Mouse (Mus musculus): ENCODE measurements around the gene Timd2.
"Not testable (repeated sequence)": the region's sequence is repeated elsewhere in the genome, so short reads cannot be mapped to it uniquely, and the experiment has no call there.

Timd2 gene

DNA sequence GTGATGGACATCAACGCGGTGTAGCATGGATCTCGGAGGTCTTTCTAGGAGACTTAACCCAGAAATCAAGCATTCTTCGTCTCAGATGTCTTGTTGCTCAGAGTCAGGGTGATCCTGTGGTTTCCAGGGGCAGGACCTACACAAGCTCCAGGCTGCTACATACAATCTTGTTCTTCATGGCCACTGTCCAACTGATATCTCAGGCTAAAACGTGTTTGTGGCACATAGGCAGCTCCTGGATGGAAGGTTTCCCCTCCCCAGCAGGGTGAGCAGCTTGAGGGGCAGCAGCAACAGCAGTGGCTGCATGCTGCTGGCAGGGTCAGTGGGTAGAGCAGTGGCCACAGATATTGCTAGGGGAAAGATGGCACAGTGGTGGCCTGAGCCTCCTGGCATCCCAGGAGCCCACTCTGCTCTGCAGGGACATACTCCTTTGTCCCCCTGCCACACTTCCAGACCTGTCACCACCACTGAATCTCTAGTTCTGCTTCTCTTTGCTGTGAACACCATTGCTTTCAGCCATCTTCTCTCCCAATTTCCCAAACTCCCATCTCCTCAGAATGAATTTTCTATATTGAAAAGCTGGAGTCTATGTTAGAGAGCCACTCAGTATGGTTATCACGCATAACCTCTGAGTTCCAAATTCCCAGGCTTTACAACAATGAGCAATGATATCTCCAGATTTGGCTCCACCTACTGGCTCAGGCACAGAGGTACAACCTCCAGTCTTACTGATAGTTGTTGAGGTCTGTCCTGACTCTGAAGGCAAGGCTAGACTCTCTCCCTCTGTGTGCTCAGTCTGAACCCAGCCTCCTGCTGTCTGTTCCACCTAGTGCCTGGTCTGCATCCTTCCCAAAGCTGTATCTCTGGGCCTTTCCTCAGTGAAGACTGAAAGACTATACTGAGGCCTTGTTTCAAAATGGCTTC is 41.0 kb downstream of the Timd2 start:
- peak; percentile 71 for DNase-seq (ENCODE audit: low read depth, low spot score)

DNA sequence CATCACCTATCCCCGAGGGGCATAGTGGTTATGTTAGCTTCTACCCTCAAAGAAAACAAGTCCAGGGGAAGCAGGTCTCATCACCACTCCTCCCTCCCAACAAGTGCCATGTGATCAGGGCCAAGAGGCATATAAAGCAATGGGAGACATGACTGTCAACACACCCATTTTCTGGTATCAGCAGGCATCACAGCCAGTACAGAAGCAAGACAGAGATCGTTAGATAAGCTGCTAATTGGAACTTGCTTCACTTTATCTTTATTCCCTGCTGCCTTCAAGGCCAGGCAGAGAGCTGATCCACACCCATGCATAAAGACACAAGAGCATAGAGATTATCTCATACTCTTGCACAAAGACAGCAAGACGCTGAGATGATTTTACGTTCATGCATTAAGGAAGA is 43.6 kb downstream of the Timd2 start:
- DNase-seq (ENCODE audit: low read depth, low spot score): no peak

DNA sequence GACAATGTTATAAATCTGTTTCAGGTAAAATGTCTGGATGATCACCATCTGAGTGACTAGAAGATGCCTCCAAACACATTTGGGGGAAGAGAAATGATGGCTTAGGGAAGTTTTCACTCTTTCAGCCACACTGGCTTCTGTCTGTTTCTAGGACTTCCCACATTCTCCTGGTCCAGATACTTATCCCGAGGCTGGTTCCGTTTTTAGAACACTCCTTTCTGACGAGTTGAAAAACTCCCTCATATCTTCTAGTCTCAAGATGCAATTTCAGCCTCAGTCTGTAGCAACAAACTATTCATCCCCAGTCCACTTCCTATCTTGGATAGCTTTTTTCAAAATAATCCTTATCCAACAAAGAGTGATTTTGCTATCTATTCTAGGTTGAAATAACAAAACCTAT is 54.4 kb downstream of the Timd2 start:
- no peak for DNase-seq (ENCODE audit: low read depth, low spot score)

DNA sequence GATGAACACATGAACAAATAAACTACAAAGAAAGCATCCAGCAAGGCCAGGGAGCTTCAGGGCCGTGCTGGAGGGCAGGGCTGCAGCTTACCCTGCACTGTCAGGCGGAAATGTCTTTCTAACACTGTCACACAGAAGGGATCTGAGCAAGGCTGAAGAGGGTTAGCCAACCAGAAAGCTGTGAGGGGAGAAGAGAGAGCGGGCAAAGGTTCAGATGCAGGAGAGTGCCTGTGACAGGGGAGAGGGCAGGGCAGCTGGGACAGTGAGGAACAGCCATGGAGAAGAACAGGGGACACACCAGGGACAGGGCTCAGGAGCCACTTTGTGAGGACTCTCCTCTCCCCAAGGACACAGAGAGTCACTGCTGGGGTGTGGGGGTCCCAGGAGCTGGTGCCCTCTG is 57.2 kb downstream of the Timd2 start:
- DNase-seq (ENCODE audit: low read depth, low spot score): not testable (repeated sequence)

DNA sequence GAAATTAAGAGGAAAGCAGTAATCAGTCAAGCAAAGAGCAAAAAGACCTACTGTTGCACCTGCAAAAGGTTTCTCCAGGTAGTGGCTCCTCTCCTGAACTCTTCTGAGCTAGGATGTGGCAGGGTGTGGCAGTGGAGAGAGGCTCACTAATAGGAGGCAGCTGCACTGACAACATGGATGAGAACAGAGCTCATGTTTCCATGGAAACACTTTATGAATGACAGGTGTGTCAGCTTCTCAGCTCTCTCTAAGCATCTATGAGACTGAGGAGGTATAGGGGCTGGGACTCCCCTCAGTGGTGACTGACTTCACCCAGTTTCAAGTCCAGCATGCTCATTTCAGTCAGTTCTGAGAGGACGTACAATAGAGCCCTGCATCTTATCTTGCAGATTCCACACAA is 62.0 kb downstream of the Timd2 start:
- no peak for DNase-seq (ENCODE audit: low read depth, low spot score)

DNA sequence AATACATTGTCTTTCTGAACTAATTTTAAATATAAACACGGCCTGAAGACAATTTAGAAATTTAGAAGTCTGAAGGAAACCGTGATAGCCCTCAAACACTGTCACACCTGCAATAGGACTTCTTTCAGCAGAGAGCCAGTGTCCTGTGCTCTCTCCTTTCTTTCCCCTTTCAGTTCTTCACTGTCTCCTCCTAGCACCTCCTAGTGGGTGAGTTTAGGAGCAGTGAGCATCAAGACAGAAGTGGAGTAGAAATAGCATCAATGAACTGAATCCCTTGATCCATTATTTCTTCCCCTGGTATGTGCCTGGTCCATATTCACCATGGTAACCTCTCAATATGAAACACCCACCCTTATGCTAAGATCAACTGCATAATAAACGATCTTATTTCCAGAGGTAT is 70.3 kb downstream of the Timd2 start:
- peak; percentile 42 for DNase-seq (ENCODE audit: low read depth, low spot score)

DNA sequence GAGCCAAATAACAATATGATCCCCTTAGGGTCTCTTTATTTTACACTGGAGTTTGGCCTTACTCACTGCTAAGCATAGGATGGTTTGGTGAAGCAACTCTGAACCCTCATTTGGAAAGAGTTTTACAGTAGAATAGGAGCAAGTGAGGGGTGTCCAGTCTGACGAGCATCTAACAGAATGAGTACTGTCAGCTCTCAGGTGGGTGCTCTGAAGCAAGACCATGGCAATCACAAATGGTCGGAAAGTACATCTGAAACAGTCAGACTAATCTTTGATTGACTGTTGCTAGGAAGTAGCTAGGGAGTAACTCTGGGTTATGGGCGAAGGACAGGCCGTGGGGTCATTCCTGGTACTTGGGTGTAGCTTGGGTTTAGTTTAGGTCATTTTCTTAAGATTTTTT is 71.3 kb downstream of the Timd2 start:
- DNase-seq (ENCODE audit: low read depth, low spot score): not testable (repeated sequence)

DNA sequence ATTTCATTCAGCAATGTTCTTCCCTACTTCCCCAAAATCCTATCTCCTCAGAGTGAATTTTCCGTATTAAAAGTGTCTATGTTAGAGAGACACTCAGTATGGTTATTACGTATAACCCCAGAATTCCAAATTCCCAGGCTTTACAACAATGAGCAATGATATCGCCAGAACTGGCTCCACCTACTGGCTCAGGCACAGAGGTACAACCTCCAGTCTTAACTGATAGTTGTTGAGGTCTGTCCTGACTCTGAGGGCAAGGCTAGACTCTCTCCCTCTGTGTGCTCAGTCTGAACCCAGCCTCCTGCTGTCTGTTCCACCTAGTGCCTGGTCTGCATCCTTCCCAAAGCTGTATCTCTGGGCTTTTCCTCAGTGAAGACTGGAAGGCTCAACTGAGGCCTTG is 75.2 kb downstream of the Timd2 start:
- DNase-seq (ENCODE audit: low read depth, low spot score): peak; percentile 55

DNA sequence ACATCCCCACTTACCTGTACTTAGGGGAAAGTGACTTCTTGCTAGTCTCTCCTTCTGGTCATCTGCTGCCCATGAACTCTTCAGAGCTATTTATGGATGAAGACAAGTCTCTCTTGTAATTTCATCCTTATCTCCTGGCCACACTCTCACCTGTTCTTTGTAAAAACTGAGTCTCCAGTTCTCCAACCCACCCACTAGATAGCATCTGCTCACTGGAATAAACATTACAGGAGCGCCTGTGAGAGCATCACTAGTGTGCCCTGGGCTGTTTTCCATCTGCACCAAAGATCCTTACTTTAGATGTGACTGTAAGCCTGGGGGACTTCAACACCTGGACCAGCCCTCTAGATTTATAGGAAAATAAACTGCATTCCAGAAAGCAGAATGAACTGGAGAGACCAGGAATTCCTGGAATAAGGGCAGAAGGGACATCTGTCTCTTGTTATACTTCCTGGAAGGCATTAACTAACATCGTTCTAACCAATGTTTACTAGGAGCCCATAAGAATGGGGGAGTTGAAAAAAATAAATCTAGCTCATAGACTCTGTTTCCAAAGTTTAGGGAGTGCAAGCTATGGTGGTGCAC is 77.6 kb downstream of the Timd2 start, which contains the start of gene Dppa1:
Dppa1 (minus strand) TSS at position 51 of the 585 bp plus-strand sequence.
- no peak for DNase-seq (ENCODE audit: low read depth, low spot score)

DNA sequence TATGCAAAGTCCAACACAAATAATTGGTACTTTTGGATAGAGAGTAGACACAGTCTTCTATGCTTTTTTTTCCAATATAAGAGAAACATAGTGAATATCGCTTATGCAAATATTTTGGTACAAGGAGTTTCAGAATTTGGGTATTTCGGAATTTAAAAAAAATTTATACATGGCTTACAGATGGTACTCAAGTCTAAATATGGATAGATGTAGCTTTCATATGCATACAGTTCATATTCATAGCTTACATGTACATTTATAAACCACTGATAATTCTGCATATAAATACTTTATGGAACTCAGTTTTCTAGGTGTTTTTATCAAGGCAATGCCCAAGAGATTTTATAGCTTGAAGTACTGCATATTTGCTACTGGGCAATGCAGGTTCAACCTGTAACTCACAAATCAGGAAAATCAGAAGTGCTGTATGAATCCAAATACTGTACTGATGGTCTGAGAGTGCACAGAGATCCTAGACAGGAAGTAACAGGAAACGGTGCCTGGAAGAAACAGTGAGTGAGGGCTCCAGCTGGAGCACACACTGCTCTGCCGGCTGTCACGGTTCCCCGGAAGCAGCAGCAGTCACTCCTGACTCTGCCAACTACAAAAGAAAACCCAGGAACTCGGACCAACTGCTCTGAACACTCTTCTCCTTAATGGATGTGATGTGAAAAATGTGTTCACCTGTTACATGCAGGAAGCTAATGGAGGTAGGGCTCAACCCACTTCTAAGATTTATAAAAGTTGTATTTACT is 86.3 kb downstream of the Timd2 start:
- DNase-seq (ENCODE audit: low read depth, low spot score): no peak

DNA sequence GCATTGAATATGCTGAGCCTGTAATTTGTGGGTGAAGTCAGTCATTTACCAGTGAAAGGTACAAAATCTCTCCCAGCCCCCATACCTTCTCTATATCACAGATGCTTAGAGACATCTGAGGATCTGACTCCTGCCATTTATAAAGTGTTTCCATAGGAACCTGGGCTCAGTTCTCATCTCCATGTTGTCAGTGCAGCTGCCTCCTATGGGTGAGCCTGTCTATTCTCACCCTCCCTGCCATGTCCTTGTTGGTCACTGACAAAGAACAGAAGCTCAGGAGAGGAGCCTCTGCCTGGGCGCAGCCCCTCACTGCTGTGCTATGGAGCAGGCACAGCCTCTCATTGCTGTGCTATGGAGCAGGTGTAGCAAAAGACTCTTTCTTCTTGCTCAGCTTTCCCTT is 86.9 kb downstream of the Timd2 start:
- DNase-seq (ENCODE audit: low read depth, low spot score): no peak
